Mouse (Mus musculus): ENCODE data around the gene Ankrd49. TPM values are rescaled to one million over a fixed set of nuclear protein-coding genes. Genes with fewer than 3 reads are reported as not detected.
A peak's percentile ranks its signal among the peaks of the same experiment; 100 is the strongest.

Gene Ankrd49
- polyA plus RNA-seq (2017; shearing (Covaris generic)), result 10 to 100 TPM; 27.4 to 37.3 TPM

GRCm38 (mm10) chr9:14784039-14785002 lies at the start of gene Ankrd49, which contains the start of gene Mre11a:
TSS of gene Ankrd49 (minus strand) at chr9:14784856.
TSS of gene Mre11a (plus strand) at chr9:14784654.
- ATAC-seq, result peak; percentile 99

- ATAC-seq, result peak; percentile 47
Observed at GRCm38 (mm10) chr9:14832046-14832445, 47.4 kb upstream of the Ankrd49 start.

GRCm38 (mm10) chr9:14827875-14828274 lies 43.2 kb upstream of the Ankrd49 start:
- no peak for ATAC-seq

GRCm38 (mm10) chr9:14824840-14825239 lies 40.2 kb upstream of the Ankrd49 start:
- no peak for ATAC-seq

- no peak for ATAC-seq
Observed at GRCm38 (mm10) chr9:14821396-14821795, 36.7 kb upstream of the Ankrd49 start.

GRCm38 (mm10) chr9:14810111-14810510 lies 25.5 kb upstream of the Ankrd49 start:
- ATAC-seq, result no peak

- no peak for ATAC-seq
Observed at GRCm38 (mm10) chr9:14806786-14807185, 22.1 kb upstream of the Ankrd49 start.

GRCm38 (mm10) chr9:14805714-14806113 lies 21.1 kb upstream of the Ankrd49 start:
- ATAC-seq, result no peak

- ATAC-seq, result no peak
Observed at GRCm38 (mm10) chr9:14787356-14787755, 2.7 kb upstream of the Ankrd49 start.

GRCm38 (mm10) chr9:14778341-14778740 lies 6.3 kb downstream of the Ankrd49 start:
- no peak for ATAC-seq

- peak; percentile 67 for ATAC-seq
Observed at GRCm38 (mm10) chr9:14773813-14774212, 10.8 kb downstream of the Ankrd49 start.

- no peak for ATAC-seq
Observed at GRCm38 (mm10) chr9:14772074-14772473, 12.6 kb downstream of the Ankrd49 start.

- no peak for ATAC-seq
Observed at GRCm38 (mm10) chr9:14770803-14771471, 13.7 kb downstream of the Ankrd49 start, which contains the start of gene 1700012B09Rik. TSS of gene 1700012B09Rik (minus strand) at chr9:14771030.

GRCm38 (mm10) chr9:14769811-14770210 lies 14.8 kb downstream of the Ankrd49 start:
- no peak for ATAC-seq

GRCm38 (mm10) chr9:14764765-14765164 lies 19.9 kb downstream of the Ankrd49 start:
- no peak for ATAC-seq

GRCm38 (mm10) chr9:14759261-14759660 lies 25.4 kb downstream of the Ankrd49 start:
- no peak for ATAC-seq

GRCm38 (mm10) chr9:14758590-14758989 lies 26.1 kb downstream of the Ankrd49 start:
- no peak for ATAC-seq

- no peak for ATAC-seq
Observed at GRCm38 (mm10) chr9:14754469-14754868, 30.2 kb downstream of the Ankrd49 start.

- no peak for ATAC-seq
Observed at GRCm38 (mm10) chr9:14753947-14754346, 30.7 kb downstream of the Ankrd49 start.

- ATAC-seq, result no peak
Observed at GRCm38 (mm10) chr9:14752001-14752522, 32.6 kb downstream of the Ankrd49 start, which contains the start of gene Fut4. TSS of gene Fut4 (minus strand) at chr9:14752393.

- ATAC-seq, result no peak
Observed at GRCm38 (mm10) chr9:14751503-14752000, 33.1 kb downstream of the Ankrd49 start.

- ATAC-seq, result no peak
Observed at GRCm38 (mm10) chr9:14750901-14751502, 33.7 kb downstream of the Ankrd49 start.

Measured in CD4-positive, CD25-positive, alpha-beta regulatory T cell, adult 4 months (primary cell).